Mouse (Mus musculus) left cerebral cortex, postnatal 25 days (tissue): ENCODE results near the gene Anks3. TPM values are rescaled to one million over a fixed set of nuclear protein-coding genes. Genes with fewer than 3 reads are reported as not detected.

ENCODE experiments used
- DNase-seq, 2 experiments: peaks; one replicate each; pipeline ENCODE4 v3.0.0; 2022; ENCODE audit warnings: low spot score in 2 of 2, mixed read lengths in 1 of 2
- intact Hi-C: fragments of 180-260 bp; cut with DNase I; formaldehyde crosslinking; loops from one replicate; pipeline ENCODE4 v1.15.1; 2025
- total RNA-seq, 2 experiments: library from RNA; stranded (reverse); gene quantifications; 2 replicates each; pipeline ENCODE4 v1.2.3; 2021

The Anks3 gene
- total RNA-seq, 2 experiments from 2014 or later: 54.9 to 61.8 TPM

DNA sequence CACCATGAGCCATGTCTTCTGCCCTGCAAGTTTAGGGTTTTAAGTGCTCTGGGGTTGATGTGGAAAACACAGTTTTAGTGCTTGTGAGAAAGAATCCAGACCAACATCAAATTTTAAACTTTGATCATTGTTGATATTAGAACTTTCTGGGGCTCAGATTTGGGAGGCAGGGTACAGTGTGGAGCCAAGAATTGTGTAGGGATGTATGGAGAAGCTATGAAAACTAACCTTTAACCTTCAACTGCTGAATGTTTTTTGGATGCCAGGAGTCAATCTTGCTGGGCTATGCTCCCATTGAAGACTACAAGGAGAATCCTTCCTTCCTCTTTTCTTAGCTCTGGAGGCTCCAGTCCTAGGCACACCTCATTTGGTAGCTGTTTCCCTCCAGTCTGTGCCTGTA, 57.4 kb downstream of the Anks3 start:
- intact Hi-C loops: no loop called here
- no peak for DNase-seq

DNA sequence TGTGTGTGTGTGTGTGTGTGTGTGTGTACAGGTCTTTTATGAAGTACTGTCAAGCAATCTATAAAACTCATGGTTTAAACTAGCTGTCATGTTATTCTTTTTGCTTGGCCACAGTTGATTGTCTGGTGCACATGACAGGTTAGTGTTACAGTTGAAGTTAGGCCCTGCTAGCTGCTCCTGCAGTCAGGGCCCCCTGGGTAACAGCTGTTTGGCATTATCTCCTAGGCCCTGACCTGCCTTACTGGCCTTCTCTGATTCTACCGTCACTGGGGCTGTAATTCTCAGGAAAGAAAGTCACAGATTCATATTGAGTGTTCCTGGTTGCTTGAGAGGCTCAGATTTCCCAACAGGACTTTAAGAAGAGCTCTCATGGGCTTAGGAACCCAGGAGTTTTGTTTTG, 58.4 kb downstream of the Anks3 start:
- no peak for DNase-seq
- intact Hi-C loops: no loop called here

DNA sequence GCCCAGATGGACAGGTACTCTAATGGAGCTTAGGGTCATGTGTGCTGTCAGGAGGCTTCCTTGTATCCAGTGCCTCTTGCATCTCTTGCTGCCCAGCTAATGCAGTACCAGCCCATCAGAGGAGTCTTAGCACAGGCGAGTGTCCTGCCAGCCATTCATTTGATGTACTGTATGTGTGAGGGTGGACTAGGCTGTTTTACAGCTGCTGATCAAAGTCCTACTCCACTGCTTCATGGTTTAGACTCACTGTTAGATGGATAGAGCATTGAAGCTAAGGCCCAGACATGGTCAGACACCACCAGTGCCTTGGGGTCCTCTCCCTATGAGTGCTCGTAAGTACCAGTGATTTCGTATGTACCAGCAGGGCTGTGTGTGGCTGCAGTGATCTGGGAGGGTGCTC, 59.1 kb downstream of the Anks3 start:
- DNase-seq: no peak
- intact Hi-C loops: no loop called here

DNA sequence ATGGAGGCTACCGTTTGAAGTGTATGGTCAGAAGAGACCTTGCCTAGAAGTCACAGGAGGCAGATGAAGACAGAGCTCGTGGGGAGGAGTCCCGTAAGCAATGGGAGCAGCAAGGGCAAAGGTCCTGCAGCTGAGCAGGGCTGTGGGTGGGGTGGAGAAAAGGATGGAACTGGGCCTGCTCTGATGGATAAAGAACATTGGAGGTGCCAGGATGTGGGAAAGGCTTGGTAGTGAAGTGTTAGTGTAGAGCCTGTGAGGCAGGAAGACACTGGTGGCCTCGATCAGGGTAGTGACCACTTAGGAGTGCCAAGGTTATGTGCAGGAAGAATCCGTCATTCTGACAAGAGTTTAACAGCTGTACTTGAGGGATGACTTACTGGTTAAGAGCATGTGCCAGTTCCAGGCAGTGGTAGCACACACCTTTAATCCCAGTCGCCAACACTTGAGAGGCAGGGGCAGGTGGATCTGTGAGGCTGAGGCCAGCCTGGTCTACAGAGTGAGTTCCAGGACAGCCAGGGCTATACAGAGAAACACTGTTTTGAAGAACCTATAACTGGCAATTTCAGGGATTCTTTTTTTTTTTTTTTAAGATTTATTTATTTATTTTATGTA, 60.4 kb downstream of the Anks3 start:
- intact Hi-C loops: no loop called here
- no peak for DNase-seq

DNA sequence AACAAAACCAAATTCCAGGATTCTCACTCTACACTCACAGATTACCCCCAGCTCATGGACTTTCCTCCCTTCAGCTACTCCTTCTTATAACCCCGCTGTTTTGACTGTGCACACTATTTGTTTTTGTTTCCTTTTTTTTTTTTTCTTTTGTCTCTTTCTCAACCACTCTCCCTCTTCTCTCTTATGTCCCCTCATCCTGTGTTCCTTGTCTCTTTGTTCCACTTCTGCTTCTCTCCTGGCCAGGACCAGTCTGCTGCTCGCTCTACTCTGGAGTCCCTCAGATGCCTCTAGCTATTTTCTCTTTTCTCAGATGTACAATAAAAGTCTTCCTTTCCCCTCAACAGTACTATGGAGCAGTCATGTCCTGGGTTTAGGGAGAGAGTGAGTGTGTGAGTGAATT, 61.6 kb downstream of the Anks3 start:
- intact Hi-C loops: no loop called here

DNA sequence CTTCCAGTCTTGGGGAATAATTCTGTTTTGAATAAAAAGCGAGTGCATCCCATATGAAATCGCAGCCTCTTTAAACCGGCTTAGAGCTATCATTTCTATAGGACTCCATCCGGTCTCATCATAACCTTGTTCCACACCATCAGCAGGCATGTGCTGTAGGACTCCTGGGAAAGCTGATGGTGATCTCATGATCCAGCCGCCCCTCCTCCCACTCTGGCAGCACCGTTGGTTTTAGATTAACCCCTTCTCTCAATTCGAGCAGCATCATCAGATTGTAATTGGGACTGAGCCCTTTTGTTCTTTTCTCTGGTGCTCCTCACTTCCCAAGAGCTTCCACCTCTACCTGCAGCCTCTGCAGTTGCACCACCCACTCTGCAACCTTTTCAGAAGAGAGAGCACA, 62.8 kb downstream of the Anks3 start:
- no peak for DNase-seq
- intact Hi-C loops: no loop called here

More for the DNA sequence above, 61.6 kb downstream of the Anks3 start:
- no peak for DNase-seq

DNA sequence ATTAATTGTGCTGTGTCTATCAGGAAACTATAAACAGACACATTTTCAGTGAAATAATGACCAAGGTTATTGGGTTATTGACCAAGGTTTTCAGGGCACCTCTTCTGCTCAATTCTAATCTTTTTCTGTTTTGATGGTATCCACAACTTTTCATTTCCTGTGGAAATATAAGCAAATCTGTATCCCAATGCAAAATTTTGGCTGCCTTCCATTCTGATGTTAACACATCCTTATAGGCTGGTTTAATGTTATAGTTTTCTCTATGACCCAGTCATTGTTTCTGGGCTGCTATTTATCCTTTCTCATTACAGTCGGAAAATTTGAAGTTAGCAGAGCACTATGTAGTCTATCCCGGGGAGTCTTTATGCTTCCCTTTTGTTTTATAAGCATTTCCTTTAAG, 64.3 kb downstream of the Anks3 start:
- intact Hi-C loops: no loop called here
- DNase-seq: no peak

DNA sequence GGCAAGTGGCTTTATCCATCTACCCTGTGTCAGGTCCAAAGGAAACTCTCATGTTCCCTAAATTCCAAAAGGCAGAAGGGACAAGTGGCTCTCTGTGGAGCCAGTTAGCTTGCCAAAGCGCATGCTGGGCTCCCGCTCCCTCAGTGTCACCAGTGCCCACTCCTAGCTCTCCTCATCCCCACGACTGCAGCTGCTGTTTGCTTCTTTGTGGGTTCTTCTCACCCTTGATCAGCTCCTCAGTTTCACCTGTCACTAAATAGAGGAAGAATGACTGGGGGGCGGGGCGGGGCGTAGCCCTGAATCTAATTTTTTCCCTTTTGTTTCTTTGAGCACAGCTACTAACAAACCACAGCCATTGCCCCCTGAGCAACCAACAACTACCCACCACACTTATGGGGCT, 65.1 kb downstream of the Anks3 start:
- intact Hi-C loops: no loop called here
- DNase-seq: no peak

DNA sequence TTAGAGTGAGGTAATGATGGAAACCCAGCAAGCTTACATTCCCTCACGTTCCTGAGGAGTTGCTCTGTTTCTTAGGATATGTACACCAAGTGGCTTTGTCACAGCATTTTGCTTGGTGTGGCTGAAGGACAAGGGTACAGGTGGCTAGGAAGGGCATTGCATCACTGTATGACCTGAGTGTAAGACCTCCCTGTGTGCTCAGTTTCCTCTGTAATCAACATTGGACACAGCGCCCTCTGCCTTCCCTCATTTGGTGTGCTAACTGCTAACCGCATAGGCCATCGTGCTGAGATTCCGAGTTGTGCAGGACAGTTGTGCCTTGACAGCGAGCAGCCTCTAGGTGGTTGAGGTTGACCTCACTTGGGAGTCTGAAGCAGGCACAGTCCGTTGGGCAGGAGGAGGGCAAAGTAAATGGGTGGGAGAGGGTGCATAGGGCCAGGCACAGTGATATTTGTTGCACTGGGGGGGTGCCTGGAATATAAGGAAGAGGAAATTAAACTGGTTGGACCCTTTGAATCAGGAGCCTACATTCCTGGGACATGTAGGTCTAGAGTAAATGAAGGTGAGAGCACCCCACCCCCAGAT, 66.8 kb downstream of the Anks3 start:
- no peak for DNase-seq
- intact Hi-C loops: no loop called here

DNA sequence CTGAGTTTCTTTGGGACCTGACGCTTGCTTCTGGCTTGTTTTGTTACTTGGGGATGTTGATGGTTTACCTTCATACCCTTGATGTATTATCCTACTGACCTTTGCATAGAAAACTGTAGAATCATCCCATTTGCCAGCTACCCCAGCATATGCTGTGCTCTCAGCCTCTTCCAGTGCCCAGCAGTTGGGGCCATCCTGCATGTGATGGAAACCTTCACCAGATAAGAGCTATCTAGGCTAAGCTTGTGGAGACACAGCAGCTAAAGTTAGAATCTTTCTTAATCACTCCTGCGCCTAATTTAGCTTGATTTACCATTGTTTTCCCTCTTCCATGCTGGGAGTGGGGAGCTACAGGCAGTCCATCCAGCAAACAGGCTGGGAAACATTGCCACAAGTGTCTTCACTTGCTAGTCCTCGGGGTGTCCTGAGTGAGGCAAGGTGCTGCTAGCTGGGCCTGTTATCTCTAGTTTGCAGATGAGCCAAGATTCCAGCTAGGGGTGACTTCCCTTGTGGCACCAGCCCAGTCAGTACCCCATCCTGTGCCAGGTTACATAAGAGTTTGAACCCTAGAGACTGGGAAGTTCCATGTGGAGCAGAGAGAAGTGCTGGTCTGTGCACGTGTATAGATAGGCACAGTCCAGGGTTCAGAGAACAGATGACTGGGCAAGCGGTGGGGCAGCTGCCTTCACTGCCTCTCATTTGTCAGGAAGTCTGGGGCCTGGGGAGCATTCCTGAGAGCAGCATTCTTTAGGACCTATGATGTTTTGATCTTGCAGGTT, 67.6 kb downstream of the Anks3 start:
- intact Hi-C loops: no loop called here
- peak in 1 of 2 experiments; percentile 21 for DNase-seq

DNA sequence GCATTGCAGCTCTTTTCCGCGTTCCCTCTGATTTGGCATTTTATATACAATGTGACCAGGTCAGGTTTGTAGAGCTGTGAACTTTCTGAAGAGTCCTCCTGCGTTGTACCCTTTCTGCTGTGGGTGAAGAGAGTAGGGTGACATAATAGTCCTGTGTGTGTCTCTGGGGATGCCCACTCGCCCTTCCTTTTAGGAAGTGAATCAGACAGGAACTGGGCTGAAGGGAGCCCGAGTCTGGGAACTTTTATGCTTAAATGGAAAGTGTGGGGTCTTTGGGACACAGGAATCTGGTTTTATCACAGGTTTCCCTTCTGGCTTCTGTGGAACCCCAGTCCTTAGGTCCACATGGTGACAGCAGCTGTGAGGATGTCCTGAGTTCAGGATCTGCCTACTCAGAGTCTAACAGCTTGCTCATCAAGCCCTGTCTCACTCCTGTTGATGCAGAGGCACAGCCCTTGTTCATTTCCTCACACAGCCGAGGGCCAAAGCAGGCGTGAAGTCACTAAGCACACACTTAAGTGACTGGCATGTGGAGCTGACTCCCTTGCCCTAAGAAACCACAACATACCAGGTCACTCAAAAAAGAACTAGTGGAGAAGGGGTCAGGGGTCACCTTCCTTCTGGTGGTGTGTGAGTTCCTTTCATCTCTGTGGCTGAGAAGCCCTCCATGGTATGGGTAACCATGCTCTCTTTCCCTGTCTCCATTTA, 69.7 kb downstream of the Anks3 start:
- intact Hi-C loops: no loop called here
- DNase-seq: no peak

DNA sequence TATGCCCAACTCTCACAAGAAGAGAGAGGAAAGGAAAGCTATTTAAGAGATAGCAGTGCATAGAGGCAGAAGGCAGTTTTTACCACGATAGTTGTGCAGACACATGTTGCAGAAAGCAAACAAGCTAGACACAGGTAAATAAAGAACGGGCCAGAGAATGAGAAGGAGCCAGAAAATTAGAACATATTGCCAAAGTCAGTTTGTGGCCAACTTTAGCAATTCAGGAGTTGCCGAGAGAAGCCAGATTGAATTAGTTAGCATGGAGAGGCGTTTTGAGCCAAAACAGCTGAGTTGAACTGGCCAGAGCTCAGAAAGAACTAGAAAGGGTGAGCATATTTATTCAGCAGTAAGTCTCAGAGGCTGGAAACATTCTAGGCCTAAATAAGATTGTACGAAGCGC, 71.8 kb downstream of the Anks3 start:
- intact Hi-C loops: no loop called here
- DNase-seq: no peak

Other genes starting within 250 kb of the Anks3 start
- gene Nmral1, start 244.8 kb downstream of the Anks3 start, total RNA-seq: 10 to 100 TPM in 1 of 2 experiments, 1 to 10 TPM in 1; 9.6 to 10.5 TPM
- 10 to 100 TPM; 79.0 to 80.3 TPM for gene Hmox2, start 237.8 kb downstream of the Anks3 start, total RNA-seq
- 100 to 1,000 TPM; 193 to 204 TPM for gene Cdip1, start 173.9 kb downstream of the Anks3 start, total RNA-seq
- gene 4930562C15Rik, start 128.8 kb downstream of the Anks3 start, total RNA-seq: not detected
- 10 to 100 TPM; 86.6 to 88.2 TPM for gene Ubald1, start 83.9 kb downstream of the Anks3 start, total RNA-seq
- 100 to 1,000 TPM; 200 to 206 TPM for gene Mgrn1, start 78.0 kb downstream of the Anks3 start, total RNA-seq
- 10 to 100 TPM; 72.4 TPM for gene Nudt16l1, start 25.4 kb downstream of the Anks3 start, total RNA-seq
- gene Sept12, start 33.6 kb upstream of the Anks3 start, total RNA-seq: not detected
- gene Smim22, start 43.1 kb upstream of the Anks3 start, total RNA-seq: not detected
- 100 to 1,000 TPM; 195 to 210 TPM for gene Rogdi, start 49.3 kb upstream of the Anks3 start, total RNA-seq
- gene Glyr1, start 85.7 kb upstream of the Anks3 start, total RNA-seq: 100 to 1,000 TPM; 145 to 151 TPM
- 10 to 100 TPM; 43.3 to 48.2 TPM for gene Ubn1, start 85.9 kb upstream of the Anks3 start, total RNA-seq
- under 1 TPM; 0.32 to 0.34 TPM for gene Ppl, start 168.2 kb upstream of the Anks3 start, total RNA-seq
- gene Sec14l5, start 182.9 kb upstream of the Anks3 start, total RNA-seq: 1 to 10 TPM; 3.3 to 4.7 TPM
- gene Nagpa, start 239.8 kb upstream of the Anks3 start, total RNA-seq: 10 to 100 TPM in 1 of 2 experiments, 1 to 10 TPM in 1; 8.4 to 10.8 TPM